Mouse (Mus musculus) embryonic fibroblast, embryonic 13.5 days (primary cell): ENCODE data around the gene Rp2.

Experiments used
- CTCF ChIP-seq: IDR thresholded peaks from 2 replicates; pipeline ENCODE4 v1.5.1; 2011; ENCODE audit warnings: mild to moderate bottlenecking, control low read depth, low read length, moderate library complexity, borderline replicate concordance; ENCODE audit not compliant: insufficient read depth
- POLR2A ChIP-seq: IDR thresholded peaks from 2 replicates; pipeline ENCODE4 v1.6.1; 2011; ENCODE audit warnings: low read depth, mild to moderate bottlenecking, control low read depth, low read length, moderate library complexity

DNA sequence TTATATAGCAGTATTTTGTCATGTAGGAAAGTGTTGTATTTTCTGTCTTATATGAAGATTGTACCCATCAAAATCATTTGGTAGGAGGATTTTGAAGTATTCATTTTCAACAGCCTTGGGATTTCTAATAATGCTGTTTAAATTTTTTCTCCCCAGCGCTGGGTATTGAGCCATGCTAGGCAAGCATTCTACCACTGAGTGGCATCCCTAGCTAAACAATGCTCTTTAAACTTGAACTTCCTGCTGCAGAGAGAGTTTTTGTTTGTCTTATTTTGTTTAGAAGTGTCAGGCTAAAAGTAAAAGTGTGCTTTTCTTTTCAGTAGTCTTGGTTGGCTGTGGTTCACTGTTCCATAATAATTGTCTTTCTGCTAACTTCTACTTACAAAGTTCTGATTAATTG lies 1.8 kb downstream of the Rp2 start:
- TF ChIP-seq CTCF: no peak
- no peak for TF ChIP-seq POLR2A
